Mouse (Mus musculus): ENCODE measurements around the gene Gsg1l.

DNA sequence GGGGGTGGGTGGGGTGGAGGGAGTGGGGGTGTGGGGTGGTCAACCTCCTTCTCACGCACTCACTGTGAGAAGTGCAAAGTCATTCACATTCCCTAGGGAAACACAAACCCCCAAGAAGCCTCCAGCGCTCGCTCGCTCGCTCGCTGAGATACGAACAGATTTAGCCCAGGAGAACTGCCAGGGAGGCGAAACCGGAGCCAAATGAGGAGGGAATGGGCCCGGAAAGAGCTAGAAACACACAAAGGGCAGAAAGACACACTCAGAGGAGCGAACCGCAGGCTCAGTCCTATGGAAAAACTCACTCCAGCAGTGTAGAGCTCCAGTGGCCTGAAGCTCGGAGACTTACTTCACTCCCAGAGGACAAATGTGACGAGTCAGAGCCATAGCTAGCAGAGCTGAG lies 15.4 kb downstream of the Gsg1l start:
- TF ChIP-seq POLR2A (IDR thresholded peaks at IDR 0.05; ENCODE audit: low read depth, low read length) (no peak), CTCF (IDR thresholded peaks at IDR 0.05; ENCODE audit: extremely low read depth, insufficient read depth, insufficient read length, insufficient replicate concordance) (no peak)
